Mouse (Mus musculus): ENCODE measurements around the gene Terb1. TPM values are rescaled to one million over a fixed set of nuclear protein-coding genes. Genes with fewer than 3 reads are reported as not detected.

The Terb1 gene
- polyA plus RNA-seq, 1 experiment from 2014 or later, result 0.38 TPM

GRCm38 (mm10) chr8:104539566-104539965 lies 29.9 kb upstream of the Terb1 start:
- H3K4me2 ChIP-seq (ENCODE audit: low read length), result no peak overlapping the region
- H3K27ac ChIP-seq (replicated peaks; ENCODE audit: low read depth, low read length), result no peak overlapping the region
- WGBS, result 97% methylated on average over 2 of the region's 2 CpGs
- peaks cover 17% of the 10 kb centered on the region for H3K4me1 ChIP-seq (ENCODE audit: control insufficient read depth, insufficient read depth, low read length)
- peaks cover 49% of the 10 kb centered on the region for H3K27me3 ChIP-seq (ENCODE audit: control insufficient read depth, insufficient read depth, low read length)
- H3K36me3 ChIP-seq (ENCODE audit: control insufficient read depth, insufficient read depth, low read length), result no peaks in the 10 kb centered on the region
- ATAC-seq (ENCODE audit: low FRiP score, low TSS enrichment) (no peak), DNase-seq (no peak)
- no peaks in the 10 kb centered on the region for H3K9me3 ChIP-seq (ENCODE audit: control insufficient read depth, low read length)
- H3K9ac ChIP-seq (replicated peaks; ENCODE audit: low read length), result no peak overlapping the region
- H3K4me3 ChIP-seq (replicated peaks; ENCODE audit: low read depth, low read length), result no peak overlapping the region

- H3K27ac ChIP-seq (replicated peaks; ENCODE audit: low read depth, low read length), result no peak overlapping the region
- H3K9me3 ChIP-seq (ENCODE audit: control insufficient read depth, low read length), result no peaks in the 10 kb centered on the region
- H3K36me3 ChIP-seq (ENCODE audit: control insufficient read depth, insufficient read depth, low read length), result no peaks in the 10 kb centered on the region
- peaks cover 48% of the 10 kb centered on the region for H3K27me3 ChIP-seq (ENCODE audit: control insufficient read depth, insufficient read depth, low read length)
- no peak overlapping the region for H3K4me2 ChIP-seq (ENCODE audit: low read length)
- no peak overlapping the region for H3K4me3 ChIP-seq (replicated peaks; ENCODE audit: low read depth, low read length)
- no peak overlapping the region for H3K9ac ChIP-seq (replicated peaks; ENCODE audit: low read length)
- 87% methylated on average over 4 of the region's 4 CpGs for WGBS
- peaks cover 18% of the 10 kb centered on the region for H3K4me1 ChIP-seq (ENCODE audit: control insufficient read depth, insufficient read depth, low read length)
- ATAC-seq (ENCODE audit: low FRiP score, low TSS enrichment) (no peak), DNase-seq (no peak)
These were observed 29.2 kb upstream of the Terb1 start for GRCm38 (mm10) chr8:104538896-104539295.

- no peaks in the 10 kb centered on the region for H3K9me3 ChIP-seq (ENCODE audit: control insufficient read depth, low read length)
- H3K27ac ChIP-seq (replicated peaks; ENCODE audit: low read depth, low read length), result no peak overlapping the region
- 88% methylated on average over 4 of the region's 4 CpGs for WGBS
- no peak for DNase-seq
- 0 out of 2 replicates have a peak, but pooled peaks cover 3% of the 10 kb centered on the region for H3K36me3 ChIP-seq (ENCODE audit: control insufficient read depth, insufficient read depth, low read length)
- no peak overlapping the region for H3K9ac ChIP-seq (replicated peaks; ENCODE audit: low read length)
- ATAC-seq (ENCODE audit: low FRiP score, low TSS enrichment), result no peak
- H3K27me3 ChIP-seq (ENCODE audit: control insufficient read depth, insufficient read depth, low read length), result peaks cover 20% of the 10 kb centered on the region
- H3K4me3 ChIP-seq (replicated peaks; ENCODE audit: low read depth, low read length), result no peak overlapping the region
- H3K4me1 ChIP-seq (ENCODE audit: control insufficient read depth, insufficient read depth, low read length), result peaks cover 24% of the 10 kb centered on the region
- H3K4me2 ChIP-seq (ENCODE audit: low read length), result no peak overlapping the region
These were observed 26.3 kb upstream of the Terb1 start for GRCm38 (mm10) chr8:104536028-104536427.

- DNase-seq (no peak), ATAC-seq (ENCODE audit: low FRiP score, low TSS enrichment) (no peak)
- Histone ChIP-seq H3K4me2 (ENCODE audit: low read length) (peak overlapping the region; percentile 70), H3K36me3 (ENCODE audit: control insufficient read depth, insufficient read depth, low read length) (peaks cover 3% of the 10 kb centered on the region; the same call in 1 of the 2 replicates), H3K4me3 (replicated peaks; ENCODE audit: low read depth, low read length) (no peak overlapping the region; the same call in 1 of the 2 replicates), H3K4me1 (ENCODE audit: control insufficient read depth, insufficient read depth, low read length) (peaks cover 20% of the 10 kb centered on the region), H3K27me3 (ENCODE audit: control insufficient read depth, insufficient read depth, low read length) (peaks cover 14% of the 10 kb centered on the region), H3K9ac (replicated peaks; ENCODE audit: low read length) (no peak overlapping the region), H3K9me3 (ENCODE audit: control insufficient read depth, low read length) (no peaks in the 10 kb centered on the region), H3K27ac (replicated peaks; ENCODE audit: low read depth, low read length) (no peak overlapping the region)
- 49% methylated on average over 7 of the region's 7 CpGs for WGBS
These were observed 25.7 kb upstream of the Terb1 start for GRCm38 (mm10) chr8:104535378-104535777.

- DNase-seq (no peak), ATAC-seq (ENCODE audit: low FRiP score, low TSS enrichment) (peak; percentile 59; the same call in 1 of the 2 replicates)
- Histone ChIP-seq H3K36me3 (ENCODE audit: control insufficient read depth, insufficient read depth, low read length) (peaks cover 9% of the 10 kb centered on the region), H3K9ac (replicated peaks; ENCODE audit: low read length) (peak overlapping the region; percentile 92; the same call in 1 of the 2 replicates), H3K27me3 (ENCODE audit: control insufficient read depth, insufficient read depth, low read length) (peaks cover 7% of the 10 kb centered on the region; the same call in 1 of the 2 replicates), H3K4me2 (ENCODE audit: low read length) (peak overlapping the region; percentile 70), H3K4me1 (ENCODE audit: control insufficient read depth, insufficient read depth, low read length) (peaks cover 20% of the 10 kb centered on the region), H3K4me3 (replicated peaks; ENCODE audit: low read depth, low read length) (peak overlapping the region; percentile 93), H3K27ac (replicated peaks; ENCODE audit: low read depth, low read length) (peak overlapping the region; percentile 91; the same call in 1 of the 2 replicates), H3K9me3 (ENCODE audit: control insufficient read depth, low read length) (no peaks in the 10 kb centered on the region)
- WGBS, result 10% methylated on average over 9 of the region's 9 CpGs
These were observed 25.1 kb upstream of the Terb1 start for GRCm38 (mm10) chr8:104534779-104535141.

GRCm38 (mm10) chr8:104533971-104534778 lies 24.5 kb upstream of the Terb1 start, which contains the start of the genes Nae1 and Car7:
Gene Nae1 (minus strand): TSS chr8:104534637.
Gene Car7 (plus strand): TSS chr8:104534689.
- WGBS, result under 1% methylated on average over 69 of the region's 70 CpGs
- peak; percentile 94 for ATAC-seq (ENCODE audit: low FRiP score, low TSS enrichment)
- peaks cover 4% of the 10 kb centered on the region; the same call in 1 of the 2 replicates for H3K27me3 ChIP-seq (ENCODE audit: control insufficient read depth, insufficient read depth, low read length)
- peak within 1 kb of the TSS; percentile 70 for H3K4me2 ChIP-seq (ENCODE audit: low read length)
- peak within 1 kb of the TSS; percentile 92 for H3K9ac ChIP-seq (replicated peaks; ENCODE audit: low read length)
- H3K4me1 ChIP-seq (ENCODE audit: control insufficient read depth, insufficient read depth, low read length), result peaks cover 20% of the 10 kb centered on the region
- peak within 1 kb of the TSS; percentile 91 for H3K27ac ChIP-seq (replicated peaks; ENCODE audit: low read depth, low read length)
- H3K36me3 ChIP-seq (ENCODE audit: control insufficient read depth, insufficient read depth, low read length), result peaks cover 15% of the 10 kb centered on the region
- H3K4me3 ChIP-seq (replicated peaks; ENCODE audit: low read depth, low read length), result peak within 1 kb of the TSS; percentile 93
- H3K9me3 ChIP-seq (ENCODE audit: control insufficient read depth, low read length), result no peaks in the 10 kb centered on the region
- DNase-seq, result peak; percentile 98

DNA sequence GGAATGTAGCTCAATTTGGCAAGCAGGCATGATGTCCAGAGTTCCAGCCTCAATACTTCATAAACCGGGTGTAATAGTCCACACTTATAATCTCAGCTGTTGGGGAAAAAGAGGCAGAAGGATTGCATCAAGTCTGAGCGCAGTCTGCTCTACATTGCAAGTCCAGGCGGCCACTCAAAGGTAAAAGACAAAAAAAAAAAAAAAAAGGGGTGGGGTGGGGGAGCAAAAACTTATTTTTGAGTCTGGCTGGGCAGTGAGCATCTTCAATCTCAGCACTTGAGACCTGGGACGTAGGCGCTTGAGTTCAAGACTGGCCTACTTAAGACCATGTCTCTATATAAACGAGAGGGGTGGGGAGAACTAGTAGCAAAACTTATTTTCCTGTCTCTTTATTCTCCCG lies 23.8 kb upstream of the Terb1 start:
- Histone ChIP-seq H3K9ac (replicated peaks; ENCODE audit: low read length) (peak overlapping the region; percentile 92), H3K4me3 (replicated peaks; ENCODE audit: low read depth, low read length) (peak overlapping the region; percentile 93), H3K36me3 (ENCODE audit: control insufficient read depth, insufficient read depth, low read length) (peaks cover 15% of the 10 kb centered on the region), H3K27me3 (ENCODE audit: control insufficient read depth, insufficient read depth, low read length) (no peaks in the 10 kb centered on the region), H3K4me2 (ENCODE audit: low read length) (peak overlapping the region; percentile 70), H3K9me3 (ENCODE audit: control insufficient read depth, low read length) (no peaks in the 10 kb centered on the region), H3K27ac (replicated peaks; ENCODE audit: low read depth, low read length) (no peak overlapping the region), H3K4me1 (ENCODE audit: control insufficient read depth, insufficient read depth, low read length) (peaks cover 20% of the 10 kb centered on the region)
- ATAC-seq (ENCODE audit: low FRiP score, low TSS enrichment) (no peak), DNase-seq (no peak)
- WGBS, result 23% methylated on average over 7 of the region's 7 CpGs

GRCm38 (mm10) chr8:104529671-104530070 lies 20.0 kb upstream of the Terb1 start:
- ATAC-seq (ENCODE audit: low FRiP score, low TSS enrichment) (no peak), DNase-seq (no peak)
- Histone ChIP-seq H3K9ac (replicated peaks; ENCODE audit: low read length) (no peak overlapping the region), H3K27me3 (ENCODE audit: control insufficient read depth, insufficient read depth, low read length) (no peaks in the 10 kb centered on the region), H3K4me2 (ENCODE audit: low read length) (no peak overlapping the region), H3K4me3 (replicated peaks; ENCODE audit: low read depth, low read length) (no peak overlapping the region), H3K9me3 (ENCODE audit: control insufficient read depth, low read length) (no peaks in the 10 kb centered on the region), H3K36me3 (ENCODE audit: control insufficient read depth, insufficient read depth, low read length) (peaks cover 40% of the 10 kb centered on the region), H3K27ac (replicated peaks; ENCODE audit: low read depth, low read length) (no peak overlapping the region), H3K4me1 (ENCODE audit: control insufficient read depth, insufficient read depth, low read length) (peaks cover 13% of the 10 kb centered on the region)
- 89% methylated on average over 6 of the region's 6 CpGs for WGBS

- H3K36me3 ChIP-seq (ENCODE audit: control insufficient read depth, insufficient read depth, low read length), result peaks cover 69% of the 10 kb centered on the region
- no peak for ATAC-seq (ENCODE audit: low FRiP score, low TSS enrichment)
These were observed 8.2 kb upstream of the Terb1 start for GRCm38 (mm10) chr8:104517872-104518271.

More at GRCm38 (mm10) chr8:104517872-104518271, 8.2 kb upstream of the Terb1 start:
- Histone ChIP-seq H3K4me1 (ENCODE audit: control insufficient read depth, insufficient read depth, low read length) (no peaks in the 10 kb centered on the region), H3K4me3 (replicated peaks; ENCODE audit: low read depth, low read length) (no peak overlapping the region), H3K27me3 (ENCODE audit: control insufficient read depth, insufficient read depth, low read length) (no peaks in the 10 kb centered on the region), H3K27ac (replicated peaks; ENCODE audit: low read depth, low read length) (no peak overlapping the region), H3K9ac (replicated peaks; ENCODE audit: low read length) (no peak overlapping the region), H3K9me3 (ENCODE audit: control insufficient read depth, low read length) (no peaks in the 10 kb centered on the region), H3K4me2 (ENCODE audit: low read length) (no peak overlapping the region)
- no peak for DNase-seq
- WGBS, result 89% methylated on average over 5 of the region's 5 CpGs
